Mouse (Mus musculus): ENCODE measurements around the gene Cfap161.

Cfap161 gene

GRCm38 (mm10) chr7:83802509-83802908 lies 7.8 kb upstream of the Cfap161 start:
- DNase-seq (ENCODE audit: low read depth, low spot score), result peak; percentile 77

- DNase-seq (ENCODE audit: low read depth, low spot score), result no peak
Measured at GRCm38 (mm10) chr7:83802007-83802406, 7.3 kb upstream of the Cfap161 start.

- DNase-seq (ENCODE audit: low read depth, low spot score), result no peak
Measured at GRCm38 (mm10) chr7:83801483-83801875, 6.8 kb upstream of the Cfap161 start.

GRCm38 (mm10) chr7:83800561-83801482 lies 6.1 kb upstream of the Cfap161 start:
- no peak for DNase-seq (ENCODE audit: low read depth, low spot score)

GRCm38 (mm10) chr7:83800071-83800470 lies 5.4 kb upstream of the Cfap161 start:
- no peak for DNase-seq (ENCODE audit: low read depth, low spot score)

- DNase-seq (ENCODE audit: low read depth, low spot score), result no peak
Measured at GRCm38 (mm10) chr7:83798004-83798403, 3.3 kb upstream of the Cfap161 start.

GRCm38 (mm10) chr7:83796177-83796576 lies 1.5 kb upstream of the Cfap161 start:
- DNase-seq (ENCODE audit: low read depth, low spot score), result no peak

GRCm38 (mm10) chr7:83794006-83794683 lies 535 bp downstream of the Cfap161 start:
- DNase-seq (ENCODE audit: low read depth, low spot score), result no peak

GRCm38 (mm10) chr7:83780881-83781280 lies 13.8 kb downstream of the Cfap161 start:
- no peak for DNase-seq (ENCODE audit: low read depth, low spot score)

GRCm38 (mm10) chr7:83780026-83780425 lies 14.7 kb downstream of the Cfap161 start:
- DNase-seq (ENCODE audit: low read depth, low spot score), result no peak

GRCm38 (mm10) chr7:83779028-83779427 lies 15.7 kb downstream of the Cfap161 start:
- no peak for DNase-seq (ENCODE audit: low read depth, low spot score)

GRCm38 (mm10) chr7:83778516-83778915 lies 16.2 kb downstream of the Cfap161 start:
- no peak for DNase-seq (ENCODE audit: low read depth, low spot score)

- no peak for DNase-seq (ENCODE audit: low read depth, low spot score)
Measured at GRCm38 (mm10) chr7:83774721-83775120, 20.0 kb downstream of the Cfap161 start.

- no peak for DNase-seq (ENCODE audit: low read depth, low spot score)
Measured at GRCm38 (mm10) chr7:83763674-83764073, 31.0 kb downstream of the Cfap161 start.

GRCm38 (mm10) chr7:83762336-83762735 lies 32.3 kb downstream of the Cfap161 start:
- DNase-seq (ENCODE audit: low read depth, low spot score), result no peak

GRCm38 (mm10) chr7:83751055-83751454 lies 43.6 kb downstream of the Cfap161 start:
- DNase-seq (ENCODE audit: low read depth, low spot score), result no peak

- no peak for DNase-seq (ENCODE audit: low read depth, low spot score)
Measured at GRCm38 (mm10) chr7:83748405-83748804, 46.3 kb downstream of the Cfap161 start.

GRCm38 (mm10) chr7:83746107-83746687 lies 48.5 kb downstream of the Cfap161 start:
- peak; percentile 46 for DNase-seq (ENCODE audit: low read depth, low spot score)

GRCm38 (mm10) chr7:83745413-83746106 lies 49.1 kb downstream of the Cfap161 start, which contains the start of gene Il16:
Il16 (minus strand) TSS chr7:83745726.
- DNase-seq (ENCODE audit: low read depth, low spot score), result no peak

GRCm38 (mm10) chr7:83745065-83745412 lies 49.6 kb downstream of the Cfap161 start:
- DNase-seq (ENCODE audit: low read depth, low spot score), result no peak

GRCm38 (mm10) chr7:83744250-83744649 lies 50.4 kb downstream of the Cfap161 start:
- no peak for DNase-seq (ENCODE audit: low read depth, low spot score)

GRCm38 (mm10) chr7:83742690-83743089 lies 52.0 kb downstream of the Cfap161 start:
- DNase-seq (ENCODE audit: low read depth, low spot score), result no peak

Measured in forelimb bud, embryonic 11.5 days (tissue).